Mouse (Mus musculus): ENCODE data around the gene Akp3. TPM values are rescaled to one million over a fixed set of nuclear protein-coding genes. Genes with fewer than 3 reads are reported as not detected.
A peak's percentile ranks its signal among the peaks of the same experiment; 100 is the strongest.

Gene Akp3
- not detected for total RNA-seq (2021)
- long read RNA-seq, experiment 1 = 0 reads
- long read RNA-seq, experiment 2 = 0 reads

GRCm38 (mm10) chr1:87124673-87125072, at the start of gene Akp3:
Akp3 (plus strand) TSS chr1:87124973.
- DNase-seq (ENCODE audit: low spot score in 2 of 2) = no peak

- no peak for DNase-seq (ENCODE audit: low spot score in 2 of 2)
Measured at GRCm38 (mm10) chr1:87086196-87086595, 38.6 kb upstream of the Akp3 start.

DNA sequence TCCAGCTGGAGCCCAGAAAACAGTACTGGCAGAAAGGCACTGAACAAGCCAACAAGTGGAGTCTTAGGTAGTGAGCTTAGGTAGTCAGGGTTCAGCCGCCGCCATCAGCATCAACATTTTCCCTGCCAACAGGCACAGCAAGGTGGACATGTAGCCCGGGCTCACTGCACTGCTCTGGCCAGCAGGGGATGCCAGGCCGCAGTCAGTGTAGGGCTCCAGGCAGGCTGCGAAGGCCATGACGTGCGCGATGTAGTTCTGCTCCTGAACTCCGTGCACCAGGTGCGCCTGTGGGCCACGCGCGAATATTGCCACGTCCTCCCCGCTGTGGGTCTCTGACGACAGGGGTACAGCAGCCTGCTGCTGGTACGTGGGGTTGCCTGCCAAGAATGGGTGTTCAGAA, 37.8 kb upstream of the Akp3 start:
- no peak for DNase-seq (ENCODE audit: low spot score in 2 of 2)

DNA sequence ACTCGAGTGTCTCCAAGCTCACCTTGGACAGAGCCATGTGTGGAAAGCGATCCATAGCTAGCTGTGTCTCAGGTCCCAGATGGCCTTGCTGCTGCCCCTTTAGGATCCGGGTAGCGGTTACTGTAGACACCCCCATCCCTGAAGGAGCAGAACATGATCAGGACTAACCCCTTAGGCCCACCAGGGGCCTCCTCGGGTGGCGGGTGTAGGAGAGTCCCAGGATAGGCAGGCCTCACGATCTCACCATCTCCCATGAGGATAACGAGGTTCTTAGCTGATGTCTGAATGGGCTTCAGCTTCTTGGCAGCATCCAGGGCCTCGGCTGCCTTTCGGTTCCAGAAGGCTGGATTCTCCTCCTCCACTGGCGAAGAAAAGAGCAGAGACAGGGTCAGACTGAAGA, 35.5 kb upstream of the Akp3 start:
- DNase-seq (ENCODE audit: low spot score in 2 of 2) = no peak

GRCm38 (mm10) chr1:87089828-87090227, 34.9 kb upstream of the Akp3 start, which contains the start of gene Alppl2:
Alppl2 (minus strand) TSS chr1:87089928.
- no peak for DNase-seq (ENCODE audit: low spot score in 2 of 2)

GRCm38 (mm10) chr1:87095642-87096041, 29.1 kb upstream of the Akp3 start:
- DNase-seq (ENCODE audit: low spot score in 2 of 2) = no peak

DNA sequence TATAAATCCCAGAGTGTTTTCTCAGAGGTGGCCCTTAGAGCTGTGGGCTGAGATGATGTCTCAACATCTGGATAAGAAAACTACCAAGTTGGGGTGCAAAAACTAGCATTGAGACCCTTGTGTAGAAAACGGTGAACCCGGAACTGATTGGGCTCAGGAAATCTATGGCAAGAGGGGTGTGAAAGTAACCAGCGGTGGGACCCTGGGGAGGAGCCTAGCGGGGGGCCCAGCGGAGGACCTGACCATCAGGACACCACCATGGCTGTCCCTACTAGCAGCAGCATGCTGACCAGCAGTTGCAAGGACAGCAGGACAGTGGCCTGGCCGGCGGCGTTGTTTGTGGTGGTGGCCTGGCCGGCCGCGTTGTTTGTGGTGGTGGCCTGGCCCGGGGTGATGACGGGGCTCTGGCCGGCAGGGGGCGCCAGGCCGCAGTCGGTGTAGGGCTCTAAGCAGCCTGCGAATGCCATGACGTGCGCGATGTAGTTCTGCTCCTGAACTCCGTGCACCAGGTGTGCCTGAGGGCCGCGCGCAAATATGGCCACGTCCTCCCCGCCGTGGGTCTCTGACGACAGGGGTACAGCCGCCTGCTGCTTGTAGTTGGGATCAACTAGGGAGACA, 26.3 kb upstream of the Akp3 start:
- peak; percentile 75 for DNase-seq (ENCODE audit: low spot score in 2 of 2)

DNA sequence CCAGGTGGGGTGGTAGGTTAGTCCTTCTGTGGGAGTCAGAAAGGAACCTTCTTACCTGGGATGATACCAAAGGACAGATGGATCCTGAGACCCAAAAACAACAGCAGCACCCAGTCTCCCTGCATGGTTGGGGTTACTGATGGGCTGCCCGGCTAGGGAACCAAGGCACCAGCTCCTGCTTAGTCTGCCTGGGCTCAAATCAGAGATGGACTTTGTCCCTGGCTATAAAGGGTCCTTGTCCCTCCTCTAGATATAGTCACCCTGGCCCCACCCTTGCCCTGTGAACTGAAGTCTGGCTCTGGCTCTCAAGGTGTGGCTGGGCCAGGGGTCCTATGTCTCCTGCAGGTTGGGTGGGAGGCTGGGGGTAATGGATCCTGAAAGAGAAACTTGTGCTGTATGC, 23.4 kb upstream of the Akp3 start, which contains the start of gene Alpi:
Gene Alpi (minus strand): TSS at position 196 of the 400 bp plus-strand sequence.
- no peak for DNase-seq (ENCODE audit: low spot score in 2 of 2)

DNA sequence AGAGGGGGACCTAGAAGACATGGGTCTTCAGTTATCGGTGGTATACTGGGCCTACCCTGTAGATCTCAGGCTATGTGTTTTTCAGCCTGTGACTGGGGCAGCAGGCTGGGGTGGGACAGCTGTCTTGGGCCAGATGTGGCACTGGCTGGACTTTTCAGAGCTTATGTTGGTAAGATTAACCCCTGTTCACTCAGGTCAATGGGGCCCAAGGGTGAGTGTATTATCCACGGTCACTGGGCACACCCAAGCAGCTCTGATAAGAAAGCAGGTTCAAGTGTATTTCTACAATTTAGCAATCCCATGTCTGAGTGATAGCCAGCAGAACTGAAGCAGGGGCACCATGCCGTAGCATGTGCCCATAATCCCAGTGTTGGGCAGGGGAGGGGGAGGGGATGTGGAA, 22.7 kb upstream of the Akp3 start:
- no peak for DNase-seq (ENCODE audit: low spot score in 2 of 2)

GRCm38 (mm10) chr1:87103936-87104335, 20.8 kb upstream of the Akp3 start:
- DNase-seq (ENCODE audit: low spot score in 2 of 2) = no peak

- DNase-seq (ENCODE audit: low spot score in 2 of 2) = peak in 1 of 2 experiments; percentile 19
Measured at GRCm38 (mm10) chr1:87106536-87106935, 18.2 kb upstream of the Akp3 start.

DNA sequence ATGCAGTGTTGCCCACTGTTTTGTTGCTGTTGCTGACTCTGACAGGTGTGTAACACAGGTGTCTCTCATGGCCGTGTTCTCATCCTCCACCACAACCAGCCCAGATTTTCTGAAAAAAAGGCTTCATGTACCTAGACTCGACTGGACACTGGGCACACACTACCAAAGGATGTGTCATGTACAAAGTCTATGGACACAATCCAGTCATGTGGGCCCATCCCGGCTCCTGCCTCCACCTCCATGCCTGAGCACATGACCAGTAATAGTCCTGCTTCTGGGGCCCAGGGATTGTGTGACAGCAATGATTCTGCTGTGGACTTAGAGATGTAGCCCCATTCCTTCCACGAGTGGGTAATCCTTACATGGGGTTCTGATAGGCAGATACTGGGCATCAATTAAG, 16.2 kb upstream of the Akp3 start:
- DNase-seq (ENCODE audit: low spot score in 2 of 2) = no peak

DNA sequence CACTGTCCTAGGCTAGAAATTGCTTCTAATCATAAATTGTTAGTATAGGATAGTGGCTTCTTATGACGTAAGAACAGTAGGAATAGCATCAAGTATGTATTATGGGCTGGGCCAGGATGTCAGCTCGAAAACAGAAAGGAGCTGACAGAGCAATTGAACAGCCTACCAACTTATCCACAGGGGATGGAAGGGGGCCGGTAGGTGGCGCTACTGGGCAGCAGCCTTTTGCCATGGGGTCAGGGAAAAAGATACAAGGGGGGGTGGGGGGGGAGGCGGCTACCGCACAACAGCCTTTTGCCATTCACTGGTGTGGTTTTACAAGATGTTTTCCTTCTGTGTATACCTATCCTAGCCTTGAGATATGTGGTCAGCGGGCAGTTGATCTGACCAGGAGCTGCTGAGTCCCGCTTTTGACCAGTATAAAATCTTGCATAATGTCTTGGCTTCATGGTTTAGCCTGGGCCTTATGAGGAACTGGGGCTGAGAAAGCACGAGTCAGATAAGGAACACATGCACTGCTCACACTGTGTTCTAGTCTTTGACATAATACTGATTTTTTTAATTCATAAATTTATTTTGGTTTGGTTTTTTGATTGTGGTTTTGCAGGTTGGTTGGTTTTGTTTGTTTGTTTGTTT, 12.9 kb upstream of the Akp3 start:
- DNase-seq (ENCODE audit: low spot score in 2 of 2) = peak; percentile 48 to 50

- DNase-seq (ENCODE audit: low spot score in 2 of 2) = no peak
Measured at GRCm38 (mm10) chr1:87114784-87115183, 10.0 kb upstream of the Akp3 start.

DNA sequence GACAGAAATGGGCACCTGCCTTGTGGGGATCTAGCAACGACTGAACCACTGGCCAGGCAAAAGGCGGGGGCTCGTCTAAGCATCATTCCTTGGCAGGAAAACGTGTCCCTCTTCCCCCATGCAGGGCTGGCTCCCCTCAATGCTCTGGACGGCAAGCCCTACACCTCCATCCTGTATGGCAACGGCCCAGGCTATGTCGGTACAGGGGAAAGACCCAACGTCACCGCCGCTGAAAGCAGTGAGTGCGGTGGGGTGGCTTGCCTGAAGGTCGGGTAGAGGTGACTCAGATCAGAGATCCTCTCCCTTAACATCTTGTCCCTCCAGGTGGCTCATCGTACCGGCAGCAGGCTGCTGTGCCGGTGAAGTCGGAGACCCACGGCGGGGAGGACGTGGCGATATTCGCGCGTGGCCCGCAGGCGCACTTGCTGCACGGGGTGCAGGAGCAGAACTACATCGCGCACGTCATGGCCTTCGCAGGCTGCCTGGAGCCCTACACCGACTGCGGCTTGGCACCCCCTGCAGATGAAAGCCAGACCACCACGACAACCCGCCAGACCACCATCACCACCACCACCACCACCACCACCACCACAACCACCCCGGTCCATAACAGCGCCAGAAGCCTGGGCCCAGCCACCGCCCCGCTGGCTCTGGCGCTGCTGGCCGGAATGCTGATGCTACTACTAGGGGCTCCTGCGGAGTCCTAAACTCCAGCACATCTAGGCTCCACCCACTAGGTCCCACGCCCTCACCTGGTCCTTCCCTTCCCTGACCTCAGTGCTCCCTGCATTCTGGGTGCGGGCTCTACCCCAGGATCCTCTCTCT, 2.6 kb downstream of the Akp3 start:
- no peak for DNase-seq (ENCODE audit: low spot score in 2 of 2)

DNA sequence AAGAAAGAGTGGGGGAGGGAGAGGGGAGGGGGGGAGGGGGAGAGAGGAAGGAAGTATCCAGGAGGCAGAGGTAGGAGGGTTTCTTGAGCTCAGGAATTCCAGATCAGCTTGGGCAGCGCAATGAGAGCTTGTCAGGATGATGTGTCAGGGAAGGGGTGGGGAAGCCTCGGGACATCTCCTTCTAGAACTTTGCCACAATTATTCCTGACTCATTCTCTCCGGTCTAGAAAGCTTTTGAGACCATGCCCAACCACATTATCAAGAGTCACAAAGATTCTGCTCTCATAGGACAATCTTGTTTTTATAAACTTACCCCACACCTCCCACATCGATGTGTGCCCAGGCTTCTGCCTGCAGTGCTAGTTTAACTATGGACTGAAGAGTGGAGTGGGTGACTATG, 7.0 kb downstream of the Akp3 start:
- DNase-seq (ENCODE audit: low spot score in 2 of 2) = no peak

GRCm38 (mm10) chr1:87141550-87141949, 16.8 kb downstream of the Akp3 start:
- DNase-seq (ENCODE audit: low spot score in 2 of 2) = no peak

- DNase-seq (ENCODE audit: low spot score in 2 of 2) = peak; percentile 42 to 58
Measured at GRCm38 (mm10) chr1:87142456-87142855, 17.7 kb downstream of the Akp3 start.

DNA sequence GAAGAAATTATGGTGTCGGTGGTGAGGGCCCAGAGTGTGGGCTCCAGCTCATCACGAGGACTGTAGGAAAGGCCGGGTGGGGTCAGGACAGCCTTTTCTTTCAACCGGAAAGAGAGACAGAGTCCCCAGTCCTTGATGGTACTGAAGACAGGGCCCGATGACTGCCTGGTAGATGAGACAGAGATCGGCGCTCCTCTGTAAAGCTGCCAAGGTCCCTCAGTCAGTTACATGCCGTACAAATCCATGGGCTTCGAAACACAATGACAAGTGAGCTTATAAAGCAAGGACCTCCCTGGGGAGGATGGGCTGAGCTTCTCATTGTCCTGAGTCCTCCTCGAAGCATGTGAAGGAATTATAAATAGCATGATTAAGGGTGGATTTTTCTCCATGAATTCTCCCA, 18.4 kb downstream of the Akp3 start:
- no peak for DNase-seq (ENCODE audit: low spot score in 2 of 2)

DNA sequence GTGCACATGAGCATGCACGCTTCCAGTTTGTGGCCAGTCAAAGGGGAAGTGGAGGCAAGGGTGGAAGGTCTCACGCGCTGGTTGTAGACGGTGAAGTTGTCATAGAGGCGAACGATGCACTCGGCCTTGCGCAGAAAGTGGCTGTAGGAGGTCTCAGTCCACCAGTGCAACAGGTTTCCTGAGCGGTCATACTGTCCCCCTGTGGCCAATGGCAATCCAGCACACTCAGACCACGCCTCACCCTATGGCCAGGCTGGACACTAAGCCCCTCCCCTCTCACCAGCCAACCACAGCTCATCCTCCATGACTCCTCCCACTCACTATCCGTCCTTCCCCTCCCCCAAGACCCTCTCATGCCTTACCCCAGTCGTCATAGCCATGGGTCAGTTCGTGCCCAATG, 24.6 kb downstream of the Akp3 start:
- DNase-seq (ENCODE audit: low spot score in 2 of 2) = no peak

GRCm38 (mm10) chr1:87151286-87151685, 26.5 kb downstream of the Akp3 start:
- no peak for DNase-seq (ENCODE audit: low spot score in 2 of 2)
